Mouse (Mus musculus): ENCODE data around the gene Ap2a2. TPM values are rescaled to one million over a fixed set of nuclear protein-coding genes. Genes with fewer than 3 reads are reported as not detected.

Gene Ap2a2
- polyA plus RNA-seq, 1 experiment from 2014 or later: 79.1 TPM

GRCm38 (mm10) chr7:141562852-141563427, 967 bp downstream of the Ap2a2 start:
- Histone ChIP-seq H3K27me3 (replicated peaks) (no peaks in the 10 kb centered on the region), H3K27ac (peak overlapping the region; percentile 88), H3K4me3 (replicated peaks) (peak overlapping the region; percentile 96), H3K4me1 (replicated peaks) (peaks cover 12% of the 10 kb centered on the region), H3K9ac (peak overlapping the region; percentile 100), H3K9me3 (no peaks in the 10 kb centered on the region), H3K36me3 (no peaks in the 10 kb centered on the region), H3K4me2 (replicated peaks) (peak overlapping the region; percentile 85)
- 2% methylated on average over 21 of the region's 21 CpGs for WGBS
- peak; percentile 37 for ATAC-seq

DNA sequence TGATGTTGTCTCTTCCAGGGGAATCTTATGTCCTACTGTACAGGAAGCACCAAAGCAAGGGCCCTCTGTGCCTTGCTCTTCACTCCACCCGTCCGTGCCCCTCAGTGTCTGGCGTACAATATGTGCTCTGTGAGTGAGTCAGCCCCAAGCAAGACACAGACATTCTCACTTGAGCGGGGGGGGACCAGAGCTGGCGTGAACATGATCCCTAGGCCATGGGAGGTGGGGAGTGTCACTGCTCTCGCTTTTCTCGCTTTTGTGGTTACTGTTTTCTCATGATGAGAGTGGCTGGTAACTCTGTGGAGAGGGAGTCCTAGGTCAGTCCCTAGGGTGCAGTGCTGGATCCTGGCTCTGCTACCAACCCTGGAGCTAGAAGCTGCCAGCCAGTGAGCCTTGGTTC, 2.6 kb downstream of the Ap2a2 start:
- Histone ChIP-seq H3K4me3 (replicated peaks) (no peak overlapping the region), H3K4me2 (replicated peaks) (0 out of 2 replicates have a peak overlapping the region, but pooled peaks have one; percentile 0), H3K9me3 (no peaks in the 10 kb centered on the region), H3K27me3 (replicated peaks) (no peaks in the 10 kb centered on the region), H3K4me1 (replicated peaks) (peaks cover 14% of the 10 kb centered on the region), H3K27ac (no peak overlapping the region), H3K36me3 (no peaks in the 10 kb centered on the region), H3K9ac (no peak overlapping the region; the same call in 1 of the 2 replicates)
- ATAC-seq: no peak
- 65% methylated on average over 7 of the region's 7 CpGs for WGBS

DNA sequence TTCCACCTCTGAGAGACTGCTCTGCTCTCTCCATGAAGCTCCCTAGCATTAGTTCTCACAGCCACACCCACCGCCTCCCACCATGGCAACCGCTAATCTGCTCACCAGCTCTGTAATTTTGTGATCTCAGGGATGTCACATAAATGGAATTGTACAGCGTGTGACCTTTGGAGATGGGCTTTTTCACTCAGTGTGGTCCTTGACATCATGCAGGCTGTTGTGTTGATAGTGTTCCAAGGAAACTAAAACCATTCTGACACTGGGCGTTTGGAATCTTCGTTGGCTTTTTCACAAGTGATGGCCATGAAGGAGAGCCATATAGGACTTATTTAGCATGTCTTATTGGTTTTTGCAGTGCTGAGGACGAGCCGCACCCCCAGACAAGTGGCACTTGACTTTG, 4.6 kb downstream of the Ap2a2 start:
- no peak overlapping the region for H3K27ac ChIP-seq
- no peak overlapping the region for H3K4me2 ChIP-seq (replicated peaks)
- no peak overlapping the region for H3K4me3 ChIP-seq (replicated peaks)
- no peaks in the 10 kb centered on the region for H3K27me3 ChIP-seq (replicated peaks)
- no peaks in the 10 kb centered on the region for H3K9me3 ChIP-seq
- WGBS: 79% methylated on average over 7 of the region's 7 CpGs
- H3K4me1 ChIP-seq (replicated peaks): peaks cover 18% of the 10 kb centered on the region
- H3K9ac ChIP-seq: no peak overlapping the region
- ATAC-seq: no peak
- H3K36me3 ChIP-seq: no peaks in the 10 kb centered on the region

DNA sequence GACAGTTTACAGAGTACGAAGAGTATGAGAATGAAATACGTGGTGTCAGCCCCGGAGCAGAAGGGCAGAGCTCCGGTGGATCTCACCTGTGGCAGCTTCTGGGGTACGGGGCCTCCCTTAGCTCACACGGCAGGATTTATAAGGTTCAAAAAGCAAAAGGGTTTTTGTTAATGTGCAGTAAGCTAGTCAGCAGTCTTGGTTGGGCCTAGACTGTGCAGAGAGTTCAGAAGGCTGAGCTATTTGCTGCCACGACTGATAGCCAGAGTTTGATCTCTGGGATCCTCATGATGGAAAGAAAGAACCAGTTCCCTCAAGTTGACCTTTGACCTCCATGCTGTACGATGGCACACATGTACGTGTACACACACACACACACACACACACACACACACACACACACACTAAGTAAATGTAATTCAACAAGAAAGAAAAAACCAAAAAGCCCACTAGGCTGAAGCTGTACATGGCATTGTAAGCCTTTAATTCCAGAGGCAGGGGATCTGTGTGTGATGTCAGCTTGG, 7.4 kb downstream of the Ap2a2 start:
- H3K36me3 ChIP-seq: no peaks in the 10 kb centered on the region
- peak; percentile 57 for ATAC-seq
- no peak overlapping the region for H3K9ac ChIP-seq
- WGBS: 63% methylated on average over 9 of the region's 9 CpGs
- no peak overlapping the region for H3K4me3 ChIP-seq (replicated peaks)
- H3K4me2 ChIP-seq (replicated peaks): 0 out of 2 replicates have a peak overlapping the region, but pooled peaks have one; percentile 2
- H3K27me3 ChIP-seq (replicated peaks): no peaks in the 10 kb centered on the region
- H3K27ac ChIP-seq: peak overlapping the region; percentile 40; the same call in 1 of the 2 replicates
- H3K4me1 ChIP-seq (replicated peaks): peaks cover 13% of the 10 kb centered on the region
- H3K9me3 ChIP-seq: no peaks in the 10 kb centered on the region

DNA sequence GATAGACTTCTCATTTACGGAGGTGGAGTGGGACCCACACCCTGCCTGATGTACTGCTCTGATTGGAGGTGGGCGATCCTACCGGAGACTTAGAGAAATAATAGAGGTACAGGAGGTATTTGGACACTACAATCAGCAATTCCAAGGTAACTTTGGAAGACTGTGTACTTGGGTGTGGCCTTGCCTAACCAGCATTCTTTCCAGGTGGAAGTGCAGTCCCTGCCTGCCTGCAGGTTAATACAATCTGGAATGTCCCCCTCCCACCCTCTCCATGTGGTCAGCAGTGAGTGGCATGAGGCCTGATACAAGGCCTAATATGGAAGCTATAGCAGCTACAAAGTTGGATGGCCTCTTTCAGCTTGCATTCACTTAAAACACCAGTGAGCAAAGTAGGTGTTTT, 7.9 kb downstream of the Ap2a2 start:
- peaks cover 7% of the 10 kb centered on the region; the same call in 1 of the 2 replicates for H3K4me1 ChIP-seq (replicated peaks)
- H3K4me3 ChIP-seq (replicated peaks): no peak overlapping the region
- H3K36me3 ChIP-seq: no peaks in the 10 kb centered on the region
- no peak overlapping the region for H3K4me2 ChIP-seq (replicated peaks)
- no peak for ATAC-seq
- no peak overlapping the region for H3K27ac ChIP-seq
- H3K9me3 ChIP-seq: no peaks in the 10 kb centered on the region
- WGBS: 79% methylated on average over 3 of the region's 3 CpGs
- H3K9ac ChIP-seq: no peak overlapping the region
- H3K27me3 ChIP-seq (replicated peaks): no peaks in the 10 kb centered on the region

- Histone ChIP-seq H3K27me3 (replicated peaks) (no peaks in the 10 kb centered on the region), H3K9me3 (no peaks in the 10 kb centered on the region), H3K36me3 (no peaks in the 10 kb centered on the region), H3K4me2 (replicated peaks) (no peak overlapping the region), H3K4me3 (replicated peaks) (no peak overlapping the region), H3K27ac (no peak overlapping the region), H3K9ac (no peak overlapping the region), H3K4me1 (replicated peaks) (0 out of 2 replicates have a peak, but pooled peaks cover 6% of the 10 kb centered on the region)
- WGBS: 92% methylated on average over 4 of the region's 4 CpGs
- ATAC-seq: no peak
Observed at GRCm38 (mm10) chr7:141570625-141571295, 8.8 kb downstream of the Ap2a2 start.

- no peak overlapping the region for H3K4me2 ChIP-seq (replicated peaks)
- ATAC-seq: no peak
Observed at GRCm38 (mm10) chr7:141574041-141574440, 12.1 kb downstream of the Ap2a2 start.

DNA sequence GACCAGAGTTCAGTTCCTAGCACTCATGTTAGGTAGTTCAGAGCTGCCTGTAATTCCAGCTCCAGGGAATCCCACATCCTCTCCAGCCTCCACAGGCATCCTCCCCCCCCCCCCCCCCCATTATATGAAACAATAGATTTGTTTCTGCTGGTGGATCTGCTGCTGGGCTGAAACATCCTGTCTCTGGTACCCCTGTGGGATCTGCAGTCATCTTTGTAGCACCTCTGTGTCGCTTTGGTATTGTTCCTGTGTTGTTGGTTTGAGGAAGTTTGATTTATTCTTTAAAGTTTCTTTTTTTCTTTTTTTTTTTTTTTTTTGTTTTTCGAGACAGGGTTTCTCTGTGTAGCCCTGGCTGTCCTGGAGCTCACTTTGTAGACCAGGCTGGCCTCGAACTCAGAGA, 13.5 kb downstream of the Ap2a2 start:
- Histone ChIP-seq H3K9me3 (no peaks in the 10 kb centered on the region), H3K36me3 (no peaks in the 10 kb centered on the region), H3K4me1 (replicated peaks) (no peaks in the 10 kb centered on the region; the same call in 1 of the 2 replicates), H3K4me2 (replicated peaks) (no peak overlapping the region), H3K27me3 (replicated peaks) (no peaks in the 10 kb centered on the region), H3K27ac (no peak overlapping the region), H3K4me3 (replicated peaks) (no peak overlapping the region), H3K9ac (no peak overlapping the region)
- 91% methylated on average over 3 of the region's 3 CpGs for WGBS
- ATAC-seq: no peak

More at GRCm38 (mm10) chr7:141574041-141574440, 12.1 kb downstream of the Ap2a2 start:
- Histone ChIP-seq H3K36me3 (no peaks in the 10 kb centered on the region), H3K9me3 (no peaks in the 10 kb centered on the region), H3K4me3 (replicated peaks) (no peak overlapping the region), H3K4me1 (replicated peaks) (peaks cover 4% of the 10 kb centered on the region; the same call in 1 of the 2 replicates), H3K27me3 (replicated peaks) (no peaks in the 10 kb centered on the region), H3K27ac (no peak overlapping the region), H3K9ac (no peak overlapping the region)
- WGBS: 55% methylated on average over 3 of the region's 3 CpGs

GRCm38 (mm10) chr7:141577801-141578200, 15.8 kb downstream of the Ap2a2 start:
- Histone ChIP-seq H3K4me3 (replicated peaks) (no peak overlapping the region), H3K9ac (no peak overlapping the region), H3K36me3 (no peaks in the 10 kb centered on the region), H3K9me3 (no peaks in the 10 kb centered on the region), H3K27me3 (replicated peaks) (no peaks in the 10 kb centered on the region), H3K4me1 (replicated peaks) (peaks cover 2% of the 10 kb centered on the region; the same call in 1 of the 2 replicates), H3K4me2 (replicated peaks) (no peak overlapping the region), H3K27ac (no peak overlapping the region)
- WGBS: 80% methylated on average over 3 of the region's 3 CpGs
- no peak for ATAC-seq

GRCm38 (mm10) chr7:141578511-141578910, 16.5 kb downstream of the Ap2a2 start:
- ATAC-seq: no peak
- Histone ChIP-seq H3K9me3 (no peaks in the 10 kb centered on the region), H3K27ac (no peak overlapping the region), H3K9ac (no peak overlapping the region), H3K27me3 (replicated peaks) (no peaks in the 10 kb centered on the region), H3K4me2 (replicated peaks) (no peak overlapping the region), H3K4me3 (replicated peaks) (no peak overlapping the region), H3K36me3 (no peaks in the 10 kb centered on the region), H3K4me1 (replicated peaks) (peaks cover 2% of the 10 kb centered on the region; the same call in 1 of the 2 replicates)
- WGBS: 100% methylated on average over 1 of the region's 1 CpGs

DNA sequence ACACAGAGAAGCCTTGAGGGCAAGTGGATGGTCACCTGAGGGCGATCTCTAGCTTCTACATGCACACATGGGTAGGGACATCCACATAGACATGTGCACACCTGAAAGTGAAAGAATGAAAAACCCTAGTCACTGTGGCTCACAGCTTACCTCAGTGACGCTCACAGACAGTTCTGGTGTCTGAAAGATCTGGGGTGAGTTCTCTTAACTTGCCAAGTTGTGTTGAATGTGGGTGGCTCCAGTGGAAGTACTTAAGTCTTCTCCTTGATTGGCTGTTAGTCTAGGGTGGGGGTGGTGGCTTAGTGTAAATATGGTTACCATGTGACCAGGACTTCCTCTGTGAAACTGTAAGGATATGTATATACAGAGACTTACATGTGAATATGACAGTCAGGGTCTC, 17.0 kb downstream of the Ap2a2 start:
- no peaks in the 10 kb centered on the region for H3K27me3 ChIP-seq (replicated peaks)

DNA sequence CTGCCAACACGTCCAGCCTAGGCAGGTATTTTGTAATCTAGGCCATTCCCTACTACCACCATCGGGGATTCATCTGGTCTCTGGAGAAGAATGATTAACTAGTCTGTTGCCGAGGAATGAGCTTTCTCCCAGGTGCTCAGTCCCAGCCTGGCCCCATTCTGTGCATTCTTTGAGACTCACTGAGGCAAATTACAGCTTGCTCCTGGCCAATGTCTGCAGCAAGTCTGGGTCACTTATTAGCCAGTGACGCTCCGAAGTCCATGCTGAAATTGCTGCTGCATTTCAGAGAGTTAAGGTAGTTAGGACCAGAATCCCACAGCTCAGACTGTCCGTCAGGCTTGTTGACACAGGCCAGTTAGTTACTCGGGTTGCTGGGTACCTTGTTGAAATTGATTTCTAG, 19.4 kb downstream of the Ap2a2 start:
- Histone ChIP-seq H3K9me3 (no peaks in the 10 kb centered on the region), H3K4me2 (replicated peaks) (peak overlapping the region; percentile 14; the same call in 1 of the 2 replicates), H3K4me3 (replicated peaks) (no peak overlapping the region), H3K27ac (peak overlapping the region; percentile 76), H3K36me3 (no peaks in the 10 kb centered on the region; the same call in 1 of the 2 replicates), H3K9ac (no peak overlapping the region), H3K27me3 (replicated peaks) (no peaks in the 10 kb centered on the region), H3K4me1 (replicated peaks) (peaks cover 2% of the 10 kb centered on the region; the same call in 1 of the 2 replicates)
- peak; percentile 91 for ATAC-seq
- WGBS: 54% methylated on average over 7 of the region's 7 CpGs

More for the DNA sequence above, 17.0 kb downstream of the Ap2a2 start:
- Histone ChIP-seq H3K4me2 (replicated peaks) (no peak overlapping the region), H3K9ac (no peak overlapping the region), H3K36me3 (no peaks in the 10 kb centered on the region), H3K4me1 (replicated peaks) (peaks cover 2% of the 10 kb centered on the region; the same call in 1 of the 2 replicates), H3K4me3 (replicated peaks) (no peak overlapping the region), H3K27ac (no peak overlapping the region), H3K9me3 (no peaks in the 10 kb centered on the region)
- ATAC-seq: no peak
- whole genome bisulfite sequencing: 88% methylated on average over 2 of the region's 2 CpGs

Measured in intestine, embryonic 15.5 days (tissue).